Mouse (Mus musculus) ES-Bruce4 (cell line): ENCODE measurements around the gene Fbxo40. TPM values are rescaled to one million over a fixed set of nuclear protein-coding genes. Genes with fewer than 3 reads are reported as not detected.

ENCODE experiments used
- H3K27ac ChIP-seq: 2 replicates; pipeline ENCODE4 v1.5.1; 2012; ENCODE audit warnings: low read length, inconsistent platforms; ENCODE audit not compliant: insufficient read depth
- H3K27me3 ChIP-seq: 2 replicates; pipeline ENCODE4 v1.6.1; 2012; ENCODE audit warnings: mild to moderate bottlenecking, low read length, inconsistent platforms; ENCODE audit not compliant: control insufficient read depth, poor library complexity, insufficient read depth, severe bottlenecking
- H3K36me3 ChIP-seq: 2 replicates; pipeline ENCODE4 v1.6.1; 2012; ENCODE audit warnings: inconsistent platforms, mild to moderate bottlenecking, low read length, moderate library complexity; ENCODE audit not compliant: control insufficient read depth, poor library complexity, insufficient read depth, severe bottlenecking
- H3K4me1 ChIP-seq: one replicate; pipeline ENCODE4 v1.8.1; 2011; ENCODE audit warnings: low read length; ENCODE audit not compliant: control insufficient read depth, insufficient read depth
- H3K4me3 ChIP-seq: 2 replicates; pipeline ENCODE4 v1.5.1; 2011; ENCODE audit warnings: low read depth, mild to moderate bottlenecking, low read length
- H3K9ac ChIP-seq: 2 replicates; pipeline ENCODE4 v1.6.1; 2012; ENCODE audit warnings: low read depth, mild to moderate bottlenecking, inconsistent platforms; ENCODE audit not compliant: poor library complexity, severe bottlenecking
- H3K9me3 ChIP-seq: replicated peaks from 2 replicates; pipeline ENCODE4 v1.6.1; 2012; ENCODE audit warnings: mild to moderate bottlenecking, low read length, inconsistent platforms; ENCODE audit not compliant: control insufficient read depth, poor library complexity, insufficient read depth, severe bottlenecking
- CTCF ChIP-seq: IDR thresholded peaks from one replicate; pipeline ENCODE4 v1.8.1; 2011; ENCODE audit warnings: low read depth, low read length
- EP300 ChIP-seq: IDR thresholded peaks from 2 replicates; pipeline ENCODE4 v1.6.1; 2011; ENCODE audit warnings: low read depth, low read length; ENCODE audit not compliant: insufficient read depth
- POLR2A ChIP-seq: IDR thresholded peaks from one replicate; pipeline ENCODE4 v1.8.1; 2011; ENCODE audit warnings: low read length; ENCODE audit not compliant: insufficient read depth
- polyA plus RNA-seq: library from polyadenylated mRNA; stranded (reverse); fragments of >200 nt; gene quantifications from 2 replicates; pipeline ENCODE4 v1.2.4, GENCODE M21; 2011; ENCODE audit warnings: low read depth; ENCODE audit not compliant: missing spikeins, insufficient read depth, insufficient read length

Fbxo40 gene
- polyA plus RNA-seq, 1 experiment, result not detected

- no peaks in the 10 kb centered on the region for H3K27me3 ChIP-seq
- no peaks in the 10 kb centered on the region for H3K4me1 ChIP-seq
- H3K9ac ChIP-seq, result peak within 1 kb of the TSS; percentile 72
- H3K4me3 ChIP-seq, result peak within 1 kb of the TSS; percentile 87
- no peaks in the 10 kb centered on the region for H3K9me3 ChIP-seq
- peak; percentile 54 for TF ChIP-seq POLR2A
- peak; percentile 26; the same call in 1 of the 2 replicates for TF ChIP-seq EP300
- TF ChIP-seq CTCF, result no peak
- no peak within 1 kb of the TSS for H3K27ac ChIP-seq
- H3K36me3 ChIP-seq, result no peaks in the 10 kb centered on the region
Observed at GRCm38 (mm10) chr16:37011061-37011921, 21.0 kb upstream of the Fbxo40 start, which contains the start of gene Polq. TSS of gene Polq (plus strand) at chr16:37011786.

GRCm38 (mm10) chr16:37010370-37010769 lies 20.1 kb upstream of the Fbxo40 start:
- H3K27ac ChIP-seq, result no peak overlapping the region
- H3K36me3 ChIP-seq, result no peaks in the 10 kb centered on the region
- H3K4me1 ChIP-seq, result no peaks in the 10 kb centered on the region
- no peak overlapping the region for H3K9ac ChIP-seq
- no peak for TF ChIP-seq CTCF
- no peak for TF ChIP-seq POLR2A
- TF ChIP-seq EP300, result no peak
- no peaks in the 10 kb centered on the region for H3K9me3 ChIP-seq
- H3K27me3 ChIP-seq, result no peaks in the 10 kb centered on the region
- H3K4me3 ChIP-seq, result no peak overlapping the region

GRCm38 (mm10) chr16:37009262-37009661 lies 19.0 kb upstream of the Fbxo40 start:
- no peaks in the 10 kb centered on the region for H3K36me3 ChIP-seq
- H3K27me3 ChIP-seq, result no peaks in the 10 kb centered on the region
- TF ChIP-seq CTCF (no peak), POLR2A (no peak), EP300 (no peak)
- H3K9me3 ChIP-seq, result no peaks in the 10 kb centered on the region
- H3K27ac ChIP-seq, result no peak overlapping the region
- H3K4me1 ChIP-seq, result no peaks in the 10 kb centered on the region
- no peak overlapping the region for H3K9ac ChIP-seq
- H3K4me3 ChIP-seq, result no peak overlapping the region

- no peak overlapping the region for H3K4me3 ChIP-seq
- H3K36me3 ChIP-seq, result no peaks in the 10 kb centered on the region
- H3K27me3 ChIP-seq, result no peaks in the 10 kb centered on the region
- H3K4me1 ChIP-seq, result no peaks in the 10 kb centered on the region
- no peak for TF ChIP-seq EP300
- no peaks in the 10 kb centered on the region for H3K9me3 ChIP-seq
- H3K9ac ChIP-seq, result no peak overlapping the region
- H3K27ac ChIP-seq, result no peak overlapping the region
Observed at GRCm38 (mm10) chr16:36999366-36999972, 9.2 kb upstream of the Fbxo40 start.

GRCm38 (mm10) chr16:36997650-36998049 lies 7.4 kb upstream of the Fbxo40 start:
- no peak overlapping the region for H3K27ac ChIP-seq
- no peaks in the 10 kb centered on the region for H3K9me3 ChIP-seq
- no peaks in the 10 kb centered on the region for H3K27me3 ChIP-seq
- H3K9ac ChIP-seq, result no peak overlapping the region
- H3K36me3 ChIP-seq, result no peaks in the 10 kb centered on the region
- TF ChIP-seq EP300 (no peak), POLR2A (no peak), CTCF (no peak)
- no peak overlapping the region for H3K4me3 ChIP-seq
- H3K4me1 ChIP-seq, result no peaks in the 10 kb centered on the region

- H3K27me3 ChIP-seq, result no peaks in the 10 kb centered on the region
- H3K4me1 ChIP-seq, result no peaks in the 10 kb centered on the region
- H3K4me3 ChIP-seq, result no peak overlapping the region
- no peak overlapping the region for H3K27ac ChIP-seq
- H3K9ac ChIP-seq, result no peak overlapping the region
- no peaks in the 10 kb centered on the region for H3K9me3 ChIP-seq
- TF ChIP-seq EP300, result no peak
- TF ChIP-seq POLR2A, result no peak
- no peak for TF ChIP-seq CTCF
- no peaks in the 10 kb centered on the region for H3K36me3 ChIP-seq
Observed at GRCm38 (mm10) chr16:36989493-36989892, 774 bp downstream of the Fbxo40 start.
